Mouse (Mus musculus) c-Kit-negative CD71-positive TER-119-positive erythroid progenitor cells, embryonic 14.5 days (primary cell): Measurements from ENCODE around the gene Pitx2.

Source experiments
- DNase-seq: peaks from one replicate; pipeline ENCODE4 v3.0.0-alpha.2; 2013; ENCODE audit warnings: low read depth, low spot score

Pitx2 gene

GRCm38 (mm10) chr3:129199609-129200500 is at the start of gene Pitx2:
Gene Pitx2 (plus strand): TSS chr3:129199878.
- no peak for DNase-seq

DNA sequence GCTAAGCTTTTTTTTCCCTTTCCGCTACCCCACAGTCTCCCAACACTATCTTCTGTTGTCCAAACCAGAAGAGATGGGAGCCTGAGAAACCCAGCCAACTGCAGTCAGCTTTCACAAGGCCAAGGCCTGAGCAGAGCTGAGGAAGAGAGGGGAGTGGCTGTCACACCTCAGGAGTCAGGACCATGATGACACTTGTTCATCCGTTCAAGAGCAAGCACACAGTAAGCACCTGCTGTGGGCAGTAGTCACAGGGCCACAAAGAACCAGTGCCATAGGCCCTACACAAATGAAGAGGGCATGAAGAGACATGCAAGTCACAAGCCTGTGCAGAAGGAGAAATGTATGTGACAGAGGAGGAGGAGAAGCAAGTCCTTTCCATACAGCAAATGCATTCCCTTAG is 49.7 kb upstream of the Pitx2 start:
- DNase-seq, result no peak

GRCm38 (mm10) chr3:129151096-129151685 is 48.5 kb upstream of the Pitx2 start:
- DNase-seq, result no peak

DNA sequence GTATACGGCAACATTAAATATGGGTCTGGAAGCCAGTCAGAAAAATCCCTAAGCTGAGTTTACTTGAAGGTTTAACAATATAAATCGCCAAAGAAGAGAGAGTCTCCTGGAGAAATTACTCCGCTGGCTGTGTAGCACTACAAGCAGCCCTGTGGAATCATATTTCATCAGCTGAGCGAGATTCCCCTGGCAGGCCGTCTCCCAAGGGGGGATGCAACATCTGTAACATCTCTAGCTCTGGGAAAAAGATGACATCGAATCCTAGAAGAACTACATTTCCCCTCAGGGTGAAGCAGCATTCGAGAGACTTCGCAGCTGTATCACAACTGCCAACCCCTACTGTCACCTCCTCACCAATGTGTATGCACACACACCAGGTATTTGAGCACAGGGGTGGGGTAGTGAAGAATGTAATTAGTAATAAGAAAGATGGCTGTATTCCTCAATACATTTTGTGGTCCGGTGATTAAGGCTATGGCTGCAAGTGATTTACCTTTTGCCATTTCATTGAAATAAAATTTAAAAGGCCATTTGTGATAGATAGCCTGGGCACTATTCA is 40.8 kb upstream of the Pitx2 start:
- DNase-seq, result no peak

GRCm38 (mm10) chr3:129161333-129162035 is 38.2 kb upstream of the Pitx2 start:
- DNase-seq, result no peak

DNA sequence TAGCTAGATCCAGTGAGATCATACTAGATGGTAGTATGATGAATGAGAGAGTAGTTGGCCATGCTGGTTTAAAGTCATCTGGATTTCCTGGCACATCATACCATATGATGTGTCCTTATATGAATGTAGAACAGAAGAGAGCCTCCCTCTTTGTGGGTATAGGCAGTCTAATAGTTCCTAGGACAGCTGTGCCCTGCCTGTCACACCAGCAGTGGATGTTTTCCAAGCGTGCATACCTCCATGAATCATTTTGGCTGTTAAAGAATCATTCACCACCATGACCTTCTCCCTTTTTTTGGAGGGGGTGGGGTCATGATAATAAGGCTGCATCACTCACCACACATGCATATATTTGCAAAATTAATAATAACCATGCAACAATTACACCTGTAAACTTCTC is 35.4 kb upstream of the Pitx2 start:
- DNase-seq, result no peak

- DNase-seq, result no peak
Measured at GRCm38 (mm10) chr3:129165715-129166114, 34.0 kb upstream of the Pitx2 start.

GRCm38 (mm10) chr3:129166684-129167083 is 33.0 kb upstream of the Pitx2 start:
- DNase-seq, result no peak

- no peak for DNase-seq
Measured at GRCm38 (mm10) chr3:129170416-129170815, 29.3 kb upstream of the Pitx2 start.

DNA sequence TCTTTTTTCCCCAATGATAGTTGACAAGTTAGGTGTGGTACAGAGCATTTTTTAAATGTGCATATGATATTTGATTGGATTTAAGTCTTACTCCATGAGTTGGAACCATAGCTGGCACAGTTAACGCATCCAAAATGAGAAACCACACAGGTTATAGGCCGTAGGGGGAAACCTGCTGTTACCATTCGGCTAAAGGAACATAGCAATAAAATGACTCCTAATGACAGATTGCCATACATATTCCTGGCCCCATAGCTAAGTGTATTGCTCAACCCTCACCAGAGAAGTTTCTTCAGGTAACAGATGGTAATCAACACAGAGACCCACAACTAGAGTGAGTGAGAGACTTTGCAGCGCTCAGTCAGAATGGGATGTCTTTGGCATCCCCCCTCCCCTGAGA is 27.9 kb upstream of the Pitx2 start:
- no peak for DNase-seq

DNA sequence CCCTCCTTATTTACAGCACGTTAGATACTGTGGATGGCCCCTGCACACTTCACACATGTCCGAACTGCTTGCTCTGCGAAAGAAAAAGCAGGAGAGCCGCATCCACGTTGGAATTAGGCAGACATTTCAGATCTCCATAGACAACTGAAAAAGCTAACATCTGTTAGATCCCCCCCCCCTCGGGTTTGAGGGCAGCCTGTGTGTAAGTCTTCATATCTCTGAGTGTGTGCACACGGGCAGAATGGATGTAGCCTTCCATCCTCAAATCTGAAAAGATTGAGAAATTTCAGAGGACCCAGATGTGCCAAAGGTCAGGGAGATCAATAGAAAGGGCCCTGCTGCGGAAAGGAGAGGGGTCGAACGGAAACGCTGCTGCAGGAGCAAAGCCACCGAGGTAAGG is 5.2 kb upstream of the Pitx2 start:
- DNase-seq, result no peak

GRCm38 (mm10) chr3:129195036-129195435 is 4.6 kb upstream of the Pitx2 start:
- no peak for DNase-seq

DNA sequence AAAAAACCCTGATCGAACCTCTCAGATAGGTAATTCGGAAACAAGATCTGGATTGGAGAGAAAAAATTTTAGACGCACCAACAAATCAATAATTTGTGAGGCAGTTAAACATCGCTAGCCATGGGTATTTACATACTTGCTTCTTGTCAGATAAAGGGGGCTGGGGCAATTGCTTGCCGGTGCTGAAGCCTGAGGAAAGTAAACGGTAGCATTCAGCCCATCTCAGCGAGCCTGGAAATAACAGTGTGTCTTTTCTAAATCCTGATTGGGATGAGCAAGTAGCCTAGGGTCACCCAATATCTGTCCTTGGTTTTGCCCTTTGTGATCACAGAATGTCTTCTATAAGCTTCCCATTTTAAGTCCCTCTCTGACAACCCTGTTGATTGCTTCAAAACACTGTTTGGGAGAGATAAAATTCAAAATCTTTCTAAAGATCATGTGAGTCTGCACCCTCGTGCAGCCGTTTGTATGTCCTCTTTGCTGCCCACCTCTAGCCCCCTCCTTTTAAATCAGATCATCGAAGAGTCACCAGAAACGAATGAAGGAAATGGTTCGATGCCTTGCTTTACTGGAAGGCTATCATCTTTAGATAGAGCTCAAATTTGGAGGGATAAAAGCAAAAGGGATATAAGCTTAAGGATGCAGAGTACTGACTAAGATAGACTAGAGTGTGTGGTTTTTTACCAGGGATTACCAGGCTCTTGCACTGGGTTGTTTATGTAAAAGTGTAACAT is 3.7 kb upstream of the Pitx2 start:
- no peak for DNase-seq

GRCm38 (mm10) chr3:129196550-129196919 is 3.1 kb upstream of the Pitx2 start:
- DNase-seq, result no peak

DNA sequence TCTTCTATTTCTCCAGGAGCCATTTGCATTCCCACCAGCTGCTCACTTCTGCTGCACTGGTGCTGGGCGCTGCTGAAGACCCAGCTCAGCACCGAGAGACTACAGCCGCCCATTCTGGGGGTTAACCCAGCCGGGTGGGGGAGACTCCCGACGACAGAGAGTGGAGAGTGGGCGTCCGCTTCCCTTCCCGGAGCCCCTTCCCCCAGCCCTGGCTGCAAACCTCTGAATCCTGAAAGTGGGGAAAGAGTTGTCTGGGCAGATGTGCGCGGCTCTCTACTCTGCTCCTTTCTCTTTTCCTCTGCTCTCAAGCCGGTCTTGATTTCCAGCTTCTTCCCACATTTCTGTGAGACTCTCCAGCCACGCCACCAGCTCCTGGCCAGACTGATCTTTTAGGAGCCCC is 2.6 kb upstream of the Pitx2 start:
- no peak for DNase-seq

GRCm38 (mm10) chr3:129197786-129198626 is 1.7 kb upstream of the Pitx2 start:
- no peak for DNase-seq

- DNase-seq, result no peak
Measured at GRCm38 (mm10) chr3:129198627-129198903, 1.1 kb upstream of the Pitx2 start.

DNA sequence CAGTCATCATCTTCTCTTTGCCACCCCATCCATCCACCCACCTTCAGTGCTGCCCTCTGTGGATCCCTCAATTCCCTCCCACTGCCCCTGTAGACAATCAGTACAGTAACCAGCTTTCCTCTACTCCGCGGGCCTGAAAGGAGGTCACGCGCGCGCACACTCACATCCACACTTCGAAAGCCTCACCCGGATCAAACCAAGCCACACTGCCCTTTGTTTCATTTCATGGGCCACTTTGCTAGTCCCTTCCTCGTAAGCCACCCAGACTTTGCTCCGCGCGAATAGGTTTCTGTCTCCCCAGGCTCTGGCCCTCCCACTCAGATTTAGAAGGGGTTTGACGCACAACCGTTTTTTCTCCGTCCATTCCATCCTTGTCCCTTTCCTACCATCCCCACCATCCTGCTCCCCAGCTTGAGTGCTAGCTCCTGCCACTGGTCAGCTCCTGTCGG is 494 bp upstream of the Pitx2 start:
- DNase-seq, result no peak

- no peak for DNase-seq
Measured at GRCm38 (mm10) chr3:129200501-129200890, 818 bp downstream of the Pitx2 start.

DNA sequence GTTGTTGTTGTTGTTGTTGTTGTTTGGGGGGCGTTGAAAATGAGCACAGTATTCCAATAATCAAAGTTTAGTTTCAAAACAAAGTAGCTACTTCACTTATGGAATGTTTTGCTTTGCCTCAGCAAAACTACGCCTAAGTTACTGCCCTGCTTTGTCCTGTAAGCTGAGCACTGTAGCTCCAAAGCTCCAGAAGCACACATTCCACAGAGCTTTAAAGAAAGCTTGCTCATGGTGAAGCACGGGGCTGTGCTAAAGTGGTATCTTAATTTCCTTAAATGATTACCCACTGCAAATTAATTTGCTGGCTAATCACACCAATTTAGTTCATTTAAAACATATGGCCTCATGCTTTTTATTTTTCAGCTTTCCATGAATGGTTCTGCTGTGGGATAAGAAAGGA is 1.5 kb downstream of the Pitx2 start:
- no peak for DNase-seq

GRCm38 (mm10) chr3:129201681-129202255 is 2.1 kb downstream of the Pitx2 start:
- DNase-seq, result no peak
